Mouse (Mus musculus): Measurements from ENCODE around the gene Bola2. TPM values are rescaled to one million over a fixed set of nuclear protein-coding genes. Genes with fewer than 3 reads are reported as not detected.

The Bola2 gene
- polyA plus RNA-seq, 1 experiment from 2014 or later = 131 TPM

GRCm38 (mm10) chr7:126691676-126692075 is 3.5 kb upstream of the Bola2 start:
- WGBS = 83% methylated on average over 5 of the region's 5 CpGs
- Histone ChIP-seq H3K9me3 (no peaks in the 10 kb centered on the region), H3K4me2 (no peak overlapping the region), H3K9ac (no peak overlapping the region), H3K4me3 (no peak overlapping the region), H3K36me3 (peaks cover 27% of the 10 kb centered on the region), H3K27me3 (no peaks in the 10 kb centered on the region), H3K4me1 (peaks cover 18% of the 10 kb centered on the region), H3K27ac (no peak overlapping the region)
- no peak for ATAC-seq (ENCODE audit: insufficient number of reproducible peaks, low FRiP score, low TSS enrichment, low read depth)

GRCm38 (mm10) chr7:126692426-126692825 is 2.8 kb upstream of the Bola2 start:
- H3K36me3 ChIP-seq = peaks cover 27% of the 10 kb centered on the region
- H3K4me3 ChIP-seq = no peak overlapping the region
- 92% methylated on average over 26 of the region's 26 CpGs for WGBS
- H3K9ac ChIP-seq = no peak overlapping the region
- H3K4me1 ChIP-seq = peaks cover 25% of the 10 kb centered on the region
- no peaks in the 10 kb centered on the region for H3K27me3 ChIP-seq
- H3K4me2 ChIP-seq = no peak overlapping the region
- no peak overlapping the region for H3K27ac ChIP-seq
- H3K9me3 ChIP-seq = no peaks in the 10 kb centered on the region
- no peak for ATAC-seq (ENCODE audit: insufficient number of reproducible peaks, low FRiP score, low TSS enrichment, low read depth)

- H3K9me3 ChIP-seq = no peaks in the 10 kb centered on the region
- no peaks in the 10 kb centered on the region for H3K27me3 ChIP-seq
- ATAC-seq (ENCODE audit: insufficient number of reproducible peaks, low FRiP score, low TSS enrichment, low read depth) = no peak
- WGBS = 33% methylated on average over 3 of the region's 3 CpGs
- H3K27ac ChIP-seq = no peak overlapping the region
- H3K9ac ChIP-seq = no peak overlapping the region
- peaks cover 25% of the 10 kb centered on the region for H3K4me1 ChIP-seq
- H3K4me2 ChIP-seq = no peak overlapping the region
- peaks cover 32% of the 10 kb centered on the region for H3K36me3 ChIP-seq
- H3K4me3 ChIP-seq = no peak overlapping the region
Measured at GRCm38 (mm10) chr7:126693256-126693655, 1.9 kb upstream of the Bola2 start.

- Histone ChIP-seq H3K27me3 (no peaks in the 10 kb centered on the region), H3K27ac (peak overlapping the region; percentile 33; the same call in 1 of the 2 replicates), H3K4me2 (no peak overlapping the region; the same call in 1 of the 2 replicates), H3K9ac (no peak overlapping the region), H3K4me3 (no peak overlapping the region), H3K4me1 (peaks cover 25% of the 10 kb centered on the region), H3K9me3 (no peaks in the 10 kb centered on the region), H3K36me3 (peaks cover 32% of the 10 kb centered on the region)
- ATAC-seq (ENCODE audit: insufficient number of reproducible peaks, low FRiP score, low TSS enrichment, low read depth) = no peak
- WGBS = 81% methylated on average over 7 of the region's 7 CpGs
Measured at GRCm38 (mm10) chr7:126693781-126694180, 1.4 kb upstream of the Bola2 start.

DNA sequence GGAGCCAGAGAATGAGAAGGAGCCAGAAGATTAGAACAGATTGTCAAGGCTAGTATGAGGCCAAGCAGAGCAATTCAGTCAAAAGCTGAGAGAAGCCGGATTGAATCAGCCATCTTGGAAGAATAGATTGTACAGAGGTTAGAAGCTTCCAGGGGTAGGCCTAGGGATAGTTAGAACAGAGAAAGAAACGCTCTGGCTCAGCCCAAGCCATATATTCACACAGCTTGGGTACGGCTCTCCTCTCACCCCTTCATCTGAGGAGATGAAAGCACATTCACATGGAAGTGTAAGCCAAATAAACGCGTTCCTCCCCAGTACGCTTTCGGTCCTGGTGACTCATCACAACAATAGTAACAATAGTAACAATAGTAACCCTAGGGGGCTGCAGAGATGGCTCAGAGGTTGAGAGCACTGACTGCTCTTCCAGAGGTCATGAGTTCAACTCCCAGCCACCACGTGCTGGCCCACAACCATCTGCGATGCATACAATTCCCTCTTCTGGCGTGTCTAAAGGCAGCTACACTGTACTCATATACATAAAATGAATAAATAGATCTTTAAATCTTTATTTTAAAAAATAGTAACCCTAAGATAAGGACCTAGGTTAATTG is 655 bp upstream of the Bola2 start:
- peak overlapping the region; percentile 86 for H3K4me3 ChIP-seq
- H3K27me3 ChIP-seq = no peaks in the 10 kb centered on the region
- peaks cover 25% of the 10 kb centered on the region for H3K4me1 ChIP-seq
- WGBS = 41% methylated on average over 10 of the region's 10 CpGs
- no peak for ATAC-seq (ENCODE audit: insufficient number of reproducible peaks, low FRiP score, low TSS enrichment, low read depth)
- H3K27ac ChIP-seq = no peak overlapping the region
- no peaks in the 10 kb centered on the region for H3K9me3 ChIP-seq
- H3K4me2 ChIP-seq = peak overlapping the region; percentile 92
- peak overlapping the region; percentile 93 for H3K9ac ChIP-seq
- H3K36me3 ChIP-seq = peaks cover 32% of the 10 kb centered on the region

DNA sequence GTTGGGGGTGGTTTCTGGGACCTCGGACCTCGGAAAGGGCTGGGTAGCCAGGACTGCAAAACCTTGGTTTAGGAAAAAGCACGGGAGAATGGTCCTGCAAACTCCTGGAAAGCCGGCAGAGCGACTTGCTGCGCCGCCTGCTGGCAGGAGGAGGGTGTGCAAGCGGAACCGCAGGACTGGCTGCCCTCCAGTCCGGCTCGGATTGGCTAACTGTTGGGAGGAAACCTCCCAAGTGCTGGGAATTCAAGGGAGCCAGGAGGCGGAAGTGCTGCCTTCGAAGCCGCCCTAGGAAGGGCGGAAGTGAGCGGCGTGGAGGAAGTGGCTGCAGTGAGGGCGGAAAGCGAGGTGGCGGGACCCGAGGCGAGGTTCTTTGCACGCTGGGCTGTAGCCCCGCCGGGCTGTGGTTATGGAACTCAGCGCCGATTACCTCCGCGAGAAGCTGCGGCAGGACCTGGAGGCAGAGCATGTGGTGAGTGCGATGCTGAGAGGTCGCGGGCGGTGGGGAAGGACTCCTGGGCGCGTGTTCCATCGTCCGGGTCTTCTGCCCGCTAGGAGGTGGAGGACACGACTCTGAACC is 518 bp downstream of the Bola2 start, which contains the start of gene Slx1b:
Gene Slx1b (minus strand): TSS at position 154 of the 577 bp plus-strand sequence.
- Histone ChIP-seq H3K27me3 (no peaks in the 10 kb centered on the region), H3K36me3 (peaks cover 22% of the 10 kb centered on the region), H3K4me3 (peak within 1 kb of the TSS; percentile 86), H3K27ac (peak within 1 kb of the TSS; percentile 98), H3K9me3 (no peaks in the 10 kb centered on the region), H3K9ac (peak within 1 kb of the TSS; percentile 93), H3K4me2 (peak within 1 kb of the TSS; percentile 92), H3K4me1 (peaks cover 26% of the 10 kb centered on the region)
- 0% methylated on average over 40 of the region's 40 CpGs for WGBS
- peak; percentile 94 for ATAC-seq (ENCODE audit: insufficient number of reproducible peaks, low FRiP score, low TSS enrichment, low read depth)

GRCm38 (mm10) chr7:126696303-126696702 is 1.1 kb downstream of the Bola2 start:
- Histone ChIP-seq H3K4me2 (peak overlapping the region; percentile 92), H3K27ac (peak overlapping the region; percentile 57; the same call in 1 of the 2 replicates), H3K4me1 (peaks cover 31% of the 10 kb centered on the region), H3K27me3 (no peaks in the 10 kb centered on the region), H3K9me3 (no peaks in the 10 kb centered on the region), H3K9ac (peak overlapping the region; percentile 77), H3K4me3 (peak overlapping the region; percentile 86), H3K36me3 (peaks cover 17% of the 10 kb centered on the region)
- no peak for ATAC-seq (ENCODE audit: insufficient number of reproducible peaks, low FRiP score, low TSS enrichment, low read depth)
- WGBS = 4% methylated on average over 17 of the region's 17 CpGs

DNA sequence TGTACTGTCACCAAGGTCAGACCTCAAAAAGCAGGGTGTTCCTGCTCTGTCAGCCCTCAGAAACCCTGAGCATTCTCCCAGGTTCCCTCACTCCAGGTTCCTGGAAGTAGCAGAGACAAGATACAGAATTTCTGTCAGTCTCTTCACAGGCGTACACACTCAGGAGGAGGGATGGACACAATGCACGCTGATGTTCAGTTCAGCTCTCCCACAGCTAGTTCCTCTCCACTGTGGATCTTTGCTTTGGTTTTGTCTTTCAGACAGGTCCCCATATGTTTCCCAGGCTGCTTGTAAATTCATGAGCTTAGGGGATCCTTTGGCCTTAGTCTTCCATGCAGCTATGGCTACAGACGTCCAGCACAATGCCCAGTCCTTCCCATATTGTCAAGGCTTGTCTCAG is 1.7 kb downstream of the Bola2 start:
- H3K27me3 ChIP-seq = no peaks in the 10 kb centered on the region
- H3K9ac ChIP-seq = no peak overlapping the region
- peak overlapping the region; percentile 86; the same call in 1 of the 2 replicates for H3K4me3 ChIP-seq
- ATAC-seq (ENCODE audit: insufficient number of reproducible peaks, low FRiP score, low TSS enrichment, low read depth) = no peak
- no peaks in the 10 kb centered on the region for H3K9me3 ChIP-seq
- 74% methylated on average over 3 of the region's 3 CpGs for WGBS
- no peak overlapping the region for H3K27ac ChIP-seq
- peak overlapping the region; percentile 92 for H3K4me2 ChIP-seq
- H3K4me1 ChIP-seq = peaks cover 35% of the 10 kb centered on the region
- peaks cover 11% of the 10 kb centered on the region for H3K36me3 ChIP-seq

DNA sequence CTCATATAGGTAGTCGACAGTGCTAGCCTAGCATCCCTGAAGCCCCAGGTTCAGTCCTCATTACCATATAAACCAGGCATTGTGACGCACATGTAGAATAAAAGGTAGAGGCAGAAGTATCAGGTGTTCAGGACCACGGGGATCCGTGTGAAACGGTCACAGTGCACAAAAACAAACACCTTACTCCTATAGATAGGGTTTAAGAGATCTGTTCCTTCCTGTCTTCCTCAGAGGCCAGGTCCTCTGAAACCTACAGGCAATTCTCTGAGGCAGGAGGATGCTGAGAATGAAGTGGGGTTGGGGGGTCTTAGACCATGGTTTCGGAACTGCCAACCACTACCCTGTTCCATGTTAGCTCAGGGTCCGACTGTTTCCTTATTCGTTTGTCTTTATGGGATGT is 2.6 kb downstream of the Bola2 start:
- Histone ChIP-seq H3K4me3 (no peak overlapping the region), H3K27me3 (peaks cover 4% of the 10 kb centered on the region; the same call in 1 of the 2 replicates), H3K36me3 (peaks cover 5% of the 10 kb centered on the region; the same call in 1 of the 2 replicates), H3K4me1 (peaks cover 35% of the 10 kb centered on the region), H3K4me2 (no peak overlapping the region), H3K9ac (no peak overlapping the region), H3K27ac (no peak overlapping the region), H3K9me3 (no peaks in the 10 kb centered on the region)
- 95% methylated on average over 8 of the region's 8 CpGs for WGBS
- no peak for ATAC-seq (ENCODE audit: insufficient number of reproducible peaks, low FRiP score, low TSS enrichment, low read depth)

DNA sequence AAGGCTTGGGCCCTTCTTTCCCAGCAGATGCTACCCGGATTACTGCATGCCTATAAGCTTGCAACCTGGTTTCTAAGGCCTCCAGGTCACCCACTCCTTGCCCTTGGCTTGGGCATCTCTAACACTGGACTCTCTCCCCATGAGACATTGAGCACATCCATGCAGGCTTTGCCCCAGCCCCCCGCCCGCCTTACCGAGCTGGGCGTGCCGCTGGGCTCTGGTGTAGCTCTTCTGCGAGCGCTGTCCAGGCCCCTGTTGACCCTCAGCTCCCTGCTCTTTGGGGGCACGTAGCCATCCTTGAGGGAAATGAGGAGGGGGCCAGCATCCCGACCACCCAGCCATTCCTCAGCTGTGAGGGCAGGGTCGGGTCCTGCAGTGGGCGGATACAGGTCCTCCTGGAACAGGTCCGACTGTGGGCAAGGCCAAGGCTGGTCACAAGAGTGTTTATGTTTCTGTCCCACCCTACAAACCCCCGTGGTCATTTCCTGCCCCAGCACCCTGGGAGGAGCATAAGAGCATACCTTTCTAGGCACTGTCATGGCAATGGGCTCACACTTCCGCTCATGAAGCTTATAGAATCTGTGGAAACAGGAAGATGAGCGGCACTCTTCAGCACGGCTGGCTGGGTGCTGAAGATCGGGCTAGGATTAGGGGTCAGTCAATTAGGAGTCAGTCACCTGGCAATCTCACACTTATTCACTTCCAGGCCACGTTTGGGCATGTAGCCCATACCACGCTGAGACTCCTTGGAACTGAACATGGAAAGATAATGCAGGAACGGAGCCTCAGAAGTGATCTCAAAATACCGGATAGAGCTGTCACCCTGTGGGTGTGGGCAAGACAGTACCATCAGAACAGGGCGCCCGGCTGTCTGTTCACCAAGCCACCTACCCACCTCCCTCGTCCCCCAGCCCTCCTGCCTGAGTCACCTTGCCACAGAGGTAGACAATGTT is 5.1 kb downstream of the Bola2 start:
- no peak overlapping the region for H3K9ac ChIP-seq
- no peak overlapping the region for H3K27ac ChIP-seq
- peaks cover 42% of the 10 kb centered on the region for H3K4me1 ChIP-seq
- no peak overlapping the region for H3K4me2 ChIP-seq
- no peak overlapping the region for H3K4me3 ChIP-seq
- H3K9me3 ChIP-seq = no peaks in the 10 kb centered on the region
- H3K27me3 ChIP-seq = peaks cover 13% of the 10 kb centered on the region
- no peak for ATAC-seq (ENCODE audit: insufficient number of reproducible peaks, low FRiP score, low TSS enrichment, low read depth)
- H3K36me3 ChIP-seq = peaks cover 5% of the 10 kb centered on the region; the same call in 1 of the 2 replicates
- 83% methylated on average over 25 of the region's 25 CpGs for WGBS

DNA sequence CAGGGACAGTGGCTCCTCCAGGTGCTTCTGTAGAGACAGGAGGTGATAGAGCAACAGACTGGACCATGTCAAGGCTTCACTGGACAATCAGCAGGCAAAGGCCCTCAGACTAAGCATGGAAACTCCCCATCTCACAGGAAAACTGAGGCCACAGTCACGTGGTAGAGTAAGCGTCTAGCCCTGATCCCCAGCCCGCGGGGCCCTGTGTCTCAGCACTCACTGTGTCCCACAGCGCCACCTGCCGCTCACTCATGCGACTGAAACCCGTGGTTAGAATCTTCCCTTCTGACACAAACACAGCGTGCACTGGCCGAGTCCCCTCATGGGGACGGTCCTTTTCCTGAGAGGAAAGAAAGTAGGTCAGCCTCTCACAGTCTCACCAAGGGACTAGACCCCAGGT is 5.9 kb downstream of the Bola2 start:
- H3K4me2 ChIP-seq = no peak overlapping the region
- peaks cover 5% of the 10 kb centered on the region; the same call in 1 of the 2 replicates for H3K36me3 ChIP-seq
- peak; percentile 37; the same call in 1 of the 2 replicates for ATAC-seq (ENCODE audit: insufficient number of reproducible peaks, low FRiP score, low TSS enrichment, low read depth)
- no peak overlapping the region for H3K4me3 ChIP-seq
- H3K9ac ChIP-seq = no peak overlapping the region
- no peak overlapping the region for H3K27ac ChIP-seq
- no peaks in the 10 kb centered on the region for H3K9me3 ChIP-seq
- H3K27me3 ChIP-seq = peaks cover 18% of the 10 kb centered on the region
- H3K4me1 ChIP-seq = peaks cover 42% of the 10 kb centered on the region
- WGBS = 3% methylated on average over 11 of the region's 11 CpGs
